Mouse (Mus musculus) embryonic facial prominence, embryonic 11.5 days (tissue): ENCODE results near the gene Spcs2. TPM values are rescaled to one million over a fixed set of nuclear protein-coding genes. Genes with fewer than 3 reads are reported as not detected.

ENCODE experiments used
- ATAC-seq: fragments of 200-750 bp; cut with Nextera tagmentation; replicated peaks from 2 replicates; pipeline ENCODE4 v1.8.0; 2017; ENCODE audit warnings: low read depth; ENCODE audit not compliant: insufficient number of reproducible peaks, low FRiP score, low TSS enrichment
- DNase-seq: peaks from one replicate; pipeline ENCODE4 v3.0.0-alpha.2; 2015; ENCODE audit warnings: low spot score
- H3K27ac ChIP-seq: fragments of 300-500 bp; sonication (generic); replicated peaks from 2 replicates; pipeline ENCODE4 v1.5.1; 2014; ENCODE audit warnings: mild to moderate bottlenecking, low read depth, low read length, control low read depth
- H3K27me3 ChIP-seq: fragments of 300-500 bp; sonication (generic); 2 replicates; pipeline ENCODE4 v1.6.1; 2014; ENCODE audit warnings: mild to moderate bottlenecking, low read length, moderate library complexity, mixed read lengths; ENCODE audit not compliant: control insufficient read depth, insufficient read depth
- H3K36me3 ChIP-seq: fragments of 300-500 bp; sonication (generic); replicated peaks from 2 replicates; pipeline ENCODE4 v1.6.1; 2014; ENCODE audit warnings: low read depth, mild to moderate bottlenecking, low read length, moderate library complexity, mixed read lengths; ENCODE audit not compliant: control insufficient read depth, insufficient read depth
- H3K4me1 ChIP-seq: fragments of 300-500 bp; sonication (generic); 2 replicates; pipeline ENCODE4 v1.6.1; 2014; ENCODE audit warnings: low read length, mixed read lengths; ENCODE audit not compliant: control insufficient read depth, insufficient read depth
- H3K4me2 ChIP-seq: fragments of 300-500 bp; sonication (generic); 2 replicates; pipeline ENCODE4 v1.6.1; 2014; ENCODE audit warnings: low read depth, mild to moderate bottlenecking, control low read depth, low read length, moderate library complexity
- H3K4me3 ChIP-seq: fragments of 300-500 bp; sonication (generic); 2 replicates; pipeline ENCODE4 v1.5.1; 2014; ENCODE audit warnings: low read depth, low read length, control low read depth
- H3K9ac ChIP-seq: fragments of 300-500 bp; sonication (generic); replicated peaks from 2 replicates; pipeline ENCODE4 v1.6.1; 2014; ENCODE audit warnings: mild to moderate bottlenecking, control low read depth, low read length
- H3K9me3 ChIP-seq: fragments of 300-500 bp; sonication (generic); replicated peaks from 2 replicates; pipeline ENCODE4 v1.6.1; 2016; ENCODE audit warnings: mild to moderate bottlenecking, low read length, inconsistent platforms, mixed read lengths; ENCODE audit not compliant: control insufficient read depth
- WGBS: fragments of 180-500 bp; shearing (Covaris S2); extraction: QIAGEN DNeasy Blood & Tissue Kit; methylation state at CpG from one replicate; pipeline ENCODE4 v1.1.7; 2014; 5-methylcytosine and 5-hydroxymethylcytosine counted together
- polyA plus RNA-seq: library from polyadenylated mRNA; unstranded; fragments of >200 nt; fragmentation: Nextera tagmentation; extraction: Ambion mirVana; gene quantifications from 2 replicates; pipeline ENCODE4 v1.2.1, GENCODE M21; 2014

Spcs2 gene
- 350 and 360 TPM in 2 replicates for polyA plus RNA-seq

DNA sequence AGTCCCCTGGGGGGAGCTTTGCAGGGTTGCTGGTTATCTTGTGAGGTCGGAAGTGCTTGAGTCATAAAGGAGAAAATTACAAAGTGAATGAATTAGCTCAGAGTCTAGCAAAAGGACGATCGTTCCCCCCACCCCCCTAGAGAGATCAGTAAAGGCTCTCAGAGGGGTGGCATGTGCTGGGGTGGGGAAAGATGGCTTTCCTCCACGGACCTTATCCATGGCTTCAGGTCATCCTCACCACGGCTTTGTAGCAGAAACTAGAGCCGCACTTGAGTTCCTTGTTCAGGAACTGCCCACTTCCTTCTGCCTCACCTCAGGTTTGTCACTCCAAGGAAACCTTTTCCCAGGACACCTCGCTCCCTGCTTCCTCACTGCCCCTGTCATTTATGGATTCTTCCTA is at the start of gene Spcs2:
Gene Spcs2, minus strand, starts transcription at position 101 of the 400 bp plus-strand sequence.
- DNase-seq (no peak), ATAC-seq (no peak)
- H3K36me3 ChIP-seq: no peaks in the 10 kb centered on the region
- H3K4me2 ChIP-seq: no peak within 1 kb of the TSS
- H3K4me3 ChIP-seq: no peak within 1 kb of the TSS
- 49% methylated on average over 7 of the region's 7 CpGs for WGBS
- no peaks in the 10 kb centered on the region for H3K27me3 ChIP-seq
- H3K9ac ChIP-seq: no peak within 1 kb of the TSS
- H3K9me3 ChIP-seq: no peaks in the 10 kb centered on the region
- no peaks in the 10 kb centered on the region for H3K4me1 ChIP-seq
- no peak within 1 kb of the TSS for H3K27ac ChIP-seq

DNA sequence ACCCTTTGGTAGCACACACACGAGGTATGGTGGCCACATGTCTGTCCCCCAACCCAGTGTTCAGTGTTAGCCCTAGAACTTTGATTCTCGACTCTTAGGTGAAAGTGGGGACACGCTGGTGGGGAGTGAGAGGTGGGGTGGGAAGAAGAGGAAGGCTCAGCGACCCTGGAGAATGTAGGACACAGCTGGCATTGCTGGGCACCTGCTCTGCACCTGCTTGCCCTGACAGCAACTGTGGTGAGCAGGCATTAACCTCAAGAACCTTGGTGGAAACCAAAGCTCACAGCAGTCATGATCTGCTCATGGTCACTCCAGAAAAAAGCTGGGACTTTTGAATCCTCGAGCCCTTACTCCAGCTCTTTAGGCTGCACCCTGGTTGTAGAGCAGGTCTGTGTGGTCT is 47.8 kb upstream of the Spcs2 start:
- H3K9me3 ChIP-seq: 0 out of 2 replicates have a peak, but pooled peaks cover 4% of the 10 kb centered on the region
- H3K36me3 ChIP-seq: no peaks in the 10 kb centered on the region
- no peaks in the 10 kb centered on the region for H3K4me1 ChIP-seq
- no peak overlapping the region for H3K27ac ChIP-seq
- DNase-seq (no peak), ATAC-seq (no peak)
- H3K27me3 ChIP-seq: no peaks in the 10 kb centered on the region; the same call in 1 of the 2 replicates
- H3K4me2 ChIP-seq: no peak overlapping the region
- H3K4me3 ChIP-seq: no peak overlapping the region
- H3K9ac ChIP-seq: no peak overlapping the region
- 70% methylated on average over 5 of the region's 5 CpGs for WGBS

DNA sequence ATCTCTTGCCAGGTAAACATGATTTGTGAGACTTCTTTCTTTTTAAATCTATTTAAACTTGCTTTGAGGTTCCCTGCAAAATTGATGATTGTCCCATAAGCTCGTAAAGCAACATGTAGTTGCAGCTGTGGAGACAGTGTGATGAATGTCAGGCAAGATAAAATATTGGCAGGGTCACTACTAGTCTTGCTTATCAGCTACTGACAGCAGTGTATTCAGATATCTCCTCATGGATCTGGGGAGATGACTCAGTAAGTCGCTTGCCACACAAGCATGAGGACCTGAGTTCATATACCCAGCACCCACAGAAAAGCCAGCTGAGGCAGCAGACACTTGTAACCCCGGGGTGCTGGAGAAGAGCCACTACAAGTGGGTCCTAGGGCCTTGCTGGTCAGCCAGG is 44.2 kb upstream of the Spcs2 start:
- DNase-seq (no peak), ATAC-seq (no peak)
- Histone ChIP-seq H3K9me3 (0 out of 2 replicates have a peak, but pooled peaks cover 4% of the 10 kb centered on the region), H3K9ac (no peak overlapping the region), H3K4me3 (no peak overlapping the region), H3K27ac (no peak overlapping the region), H3K4me2 (no peak overlapping the region), H3K27me3 (no peaks in the 10 kb centered on the region), H3K36me3 (no peaks in the 10 kb centered on the region), H3K4me1 (no peaks in the 10 kb centered on the region)
- WGBS: 78% methylated on average over 3 of the region's 3 CpGs

DNA sequence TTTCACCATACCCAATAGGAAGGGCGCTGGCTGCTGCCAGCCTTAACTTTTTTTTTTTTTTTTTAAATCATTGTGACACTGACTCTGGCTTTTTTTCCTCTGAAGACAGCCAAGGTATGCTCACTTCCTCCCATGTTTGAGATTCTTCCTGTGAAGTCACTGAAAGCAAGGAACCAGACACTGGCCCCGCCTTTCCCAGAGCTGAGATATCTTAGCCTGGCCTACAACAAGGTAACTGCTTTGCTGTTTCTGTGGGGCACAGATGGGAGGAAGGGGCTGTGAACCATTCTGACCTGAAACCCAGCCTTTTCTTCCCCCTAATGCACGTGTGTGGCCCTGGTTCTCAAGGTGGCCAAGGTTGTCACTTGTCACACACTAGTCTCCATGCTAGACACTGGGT is 43.1 kb upstream of the Spcs2 start:
- DNase-seq (no peak), ATAC-seq (no peak)
- Histone ChIP-seq H3K9me3 (0 out of 2 replicates have a peak, but pooled peaks cover 4% of the 10 kb centered on the region), H3K4me2 (no peak overlapping the region), H3K27me3 (no peaks in the 10 kb centered on the region), H3K27ac (no peak overlapping the region), H3K4me3 (no peak overlapping the region), H3K9ac (no peak overlapping the region), H3K36me3 (no peaks in the 10 kb centered on the region), H3K4me1 (no peaks in the 10 kb centered on the region)
- WGBS: 89% methylated on average over 3 of the region's 3 CpGs

DNA sequence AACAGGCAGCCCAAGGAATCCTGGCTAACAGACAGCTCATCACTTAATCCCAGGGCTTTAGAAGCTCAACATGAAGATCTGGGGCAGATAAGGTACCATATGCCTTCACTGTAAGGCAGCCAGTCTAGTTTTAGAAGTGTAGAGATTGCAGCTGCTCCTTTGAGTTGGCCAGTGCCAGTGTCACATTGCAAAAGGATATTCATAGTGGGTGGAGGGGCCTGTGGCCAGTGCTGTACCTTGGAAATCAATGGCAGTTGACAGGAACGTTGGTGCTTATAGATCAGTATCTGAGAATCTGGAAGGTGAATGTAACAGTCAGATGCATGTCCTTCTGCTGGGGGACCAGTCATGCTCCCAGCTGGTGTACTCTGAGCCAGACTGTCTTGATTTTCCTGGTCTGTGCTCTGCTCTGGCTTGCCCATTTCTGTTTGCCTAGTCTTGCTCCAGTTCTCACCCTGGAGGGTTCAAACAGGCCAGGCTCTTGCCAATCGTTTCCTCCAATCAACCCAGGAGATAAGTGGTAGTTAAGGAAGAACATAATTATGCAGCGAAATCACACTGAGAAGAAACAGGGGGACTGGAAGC is 41.3 kb upstream of the Spcs2 start:
- ATAC-seq (no peak), DNase-seq (no peak)
- H3K4me2 ChIP-seq: no peak overlapping the region
- no peaks in the 10 kb centered on the region for H3K9me3 ChIP-seq
- H3K4me3 ChIP-seq: no peak overlapping the region
- no peak overlapping the region for H3K9ac ChIP-seq
- no peak overlapping the region for H3K27ac ChIP-seq
- no peaks in the 10 kb centered on the region for H3K36me3 ChIP-seq
- no peaks in the 10 kb centered on the region for H3K4me1 ChIP-seq
- no peaks in the 10 kb centered on the region for H3K27me3 ChIP-seq
- 54% methylated on average over 3 of the region's 3 CpGs for WGBS

DNA sequence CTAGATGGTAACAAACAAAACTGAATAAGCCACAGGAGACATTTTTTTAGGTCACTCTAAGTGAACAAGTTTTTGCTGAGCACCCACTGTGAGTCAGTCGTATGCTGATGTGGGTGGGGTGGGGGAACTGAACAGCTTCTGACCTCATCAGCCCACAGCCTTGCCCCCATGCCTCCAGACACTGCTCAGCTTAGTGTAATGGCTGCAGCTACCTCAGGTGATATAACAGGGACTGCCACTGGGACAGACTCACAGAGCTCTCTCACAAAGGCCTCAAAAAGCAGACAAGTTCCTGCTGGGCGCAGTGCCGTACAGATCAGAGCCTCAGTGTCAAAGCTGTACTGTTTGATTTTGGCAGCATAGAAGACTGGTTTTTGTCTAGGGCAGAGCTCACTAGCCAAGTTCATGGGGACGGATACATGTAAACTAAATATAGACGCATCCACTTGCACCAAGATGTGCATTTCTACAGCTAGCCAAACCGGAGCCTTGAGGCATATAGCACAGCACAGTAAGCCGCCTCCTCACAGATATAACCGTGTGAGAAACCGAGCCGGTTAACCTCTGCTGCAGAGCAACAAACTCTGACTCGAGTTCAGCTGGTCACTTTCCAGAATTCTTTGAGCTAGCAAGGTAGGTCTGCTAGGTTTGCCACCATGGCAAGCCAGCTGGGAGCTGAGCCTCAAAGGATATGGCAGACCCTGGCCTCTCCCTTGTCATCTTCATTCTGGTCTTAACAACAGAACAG is 39.8 kb upstream of the Spcs2 start:
- Histone ChIP-seq H3K4me2 (no peak overlapping the region), H3K27me3 (no peaks in the 10 kb centered on the region), H3K27ac (no peak overlapping the region), H3K4me1 (no peaks in the 10 kb centered on the region), H3K9ac (no peak overlapping the region), H3K4me3 (no peak overlapping the region), H3K9me3 (no peaks in the 10 kb centered on the region), H3K36me3 (no peaks in the 10 kb centered on the region)
- no peak for DNase-seq
- no peak for ATAC-seq
- WGBS: 82% methylated on average over 11 of the region's 11 CpGs

DNA sequence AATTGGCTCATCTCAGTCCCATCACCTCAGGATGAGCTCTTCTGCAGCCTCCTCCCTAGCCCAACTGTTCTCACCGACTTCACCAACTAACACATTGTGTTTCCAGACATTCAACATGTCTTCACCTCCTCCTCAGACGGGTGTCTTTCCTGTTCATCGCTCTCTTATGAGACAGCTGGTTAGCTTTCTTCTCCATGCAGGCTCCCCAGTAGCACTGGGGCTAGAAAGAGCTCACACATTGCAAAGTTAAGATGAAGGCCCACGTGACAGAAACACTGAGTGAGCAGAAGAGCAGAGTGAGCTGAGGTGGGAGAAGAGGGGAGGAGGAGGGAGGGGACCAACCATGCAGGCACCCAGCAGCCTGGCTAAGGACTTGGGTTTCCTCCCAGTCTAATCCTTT is 38.9 kb upstream of the Spcs2 start:
- Histone ChIP-seq H3K4me2 (no peak overlapping the region), H3K4me3 (no peak overlapping the region), H3K4me1 (no peaks in the 10 kb centered on the region), H3K9ac (no peak overlapping the region), H3K9me3 (no peaks in the 10 kb centered on the region), H3K27ac (no peak overlapping the region), H3K36me3 (no peaks in the 10 kb centered on the region), H3K27me3 (no peaks in the 10 kb centered on the region)
- DNase-seq (no peak), ATAC-seq (no peak)
- WGBS: 74% methylated on average over 4 of the region's 4 CpGs

DNA sequence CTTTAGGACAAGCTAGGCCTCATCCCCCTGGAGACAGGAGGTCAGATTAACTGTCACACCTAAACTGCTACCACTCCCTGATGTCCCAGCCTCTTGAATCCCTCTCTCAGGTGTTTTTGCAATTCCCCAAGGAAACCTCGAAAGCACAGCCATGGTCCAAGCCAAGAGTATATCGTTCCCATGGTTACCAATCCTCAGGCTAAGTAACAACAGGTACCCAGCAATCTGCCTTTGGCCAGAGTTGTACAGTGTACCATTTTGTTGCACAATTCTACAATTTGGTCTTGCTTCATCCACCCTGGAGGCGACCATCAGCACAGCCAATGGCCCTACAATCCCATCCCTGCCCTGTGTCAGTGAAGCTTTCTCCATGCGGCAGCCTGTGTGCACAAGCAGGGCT is 33.6 kb upstream of the Spcs2 start:
- 83% methylated on average over 4 of the region's 4 CpGs for WGBS

More for the DNA sequence above, 33.6 kb upstream of the Spcs2 start:
- no peak for ATAC-seq
- no peak for DNase-seq
- Histone ChIP-seq H3K4me1 (no peaks in the 10 kb centered on the region), H3K36me3 (no peaks in the 10 kb centered on the region), H3K9ac (no peak overlapping the region), H3K27me3 (no peaks in the 10 kb centered on the region), H3K9me3 (no peaks in the 10 kb centered on the region), H3K27ac (no peak overlapping the region), H3K4me2 (no peak overlapping the region), H3K4me3 (no peak overlapping the region)
